Mouse (Mus musculus) forebrain, embryonic 14.5 days (tissue): Measurements from ENCODE around the gene Ifitm5. TPM values are rescaled to one million over a fixed set of nuclear protein-coding genes. Genes with fewer than 3 reads are reported as not detected.
"Not testable (repeated sequence)": the region's sequence is repeated elsewhere in the genome, so short reads cannot be mapped to it uniquely, and the experiment has no call there.

Source experiments
- ATAC-seq: fragments of 200-750 bp; cut with Nextera tagmentation; 2 replicates; pipeline ENCODE4 v1.8.0; 2017; ENCODE audit warnings: mild to moderate bottlenecking, moderate library complexity
- DNase-seq: peaks from one replicate; pipeline ENCODE4 v3.0.0-alpha.2; 2015; ENCODE audit warnings: low spot score
- H3K27ac ChIP-seq: fragments of 300-500 bp; sonication (generic); 2 replicates; pipeline ENCODE4 v1.5.1; 2014; ENCODE audit warnings: low read depth, mild to moderate bottlenecking, control low read depth, low read length, moderate library complexity
- H3K27me3 ChIP-seq: fragments of 300-500 bp; sonication (generic); replicated peaks from 2 replicates; pipeline ENCODE4 v1.6.1; 2014; ENCODE audit warnings: low read length, control low read depth, mixed read lengths; ENCODE audit not compliant: control insufficient read depth, insufficient read depth
- H3K36me3 ChIP-seq: fragments of 300-500 bp; sonication (generic); 2 replicates; pipeline ENCODE4 v1.6.1; 2014; ENCODE audit warnings: low read length, control low read depth; ENCODE audit not compliant: control insufficient read depth, insufficient read depth
- H3K4me1 ChIP-seq: fragments of 300-500 bp; sonication (generic); 2 replicates; pipeline ENCODE4 v1.6.1; 2014; ENCODE audit warnings: antibody characterized with exemption, low read length, control low read depth; ENCODE audit not compliant: control insufficient read depth, insufficient read depth
- H3K4me2 ChIP-seq: fragments of 300-500 bp; sonication (generic); 2 replicates; pipeline ENCODE4 v1.6.1; 2014; ENCODE audit warnings: mild to moderate bottlenecking, control low read depth, low read length
- H3K4me3 ChIP-seq: fragments of 300-500 bp; sonication (generic); 2 replicates; pipeline ENCODE4 v1.5.1; 2014; ENCODE audit warnings: low read depth, low read length, control low read depth
- H3K9ac ChIP-seq: fragments of 300-500 bp; sonication (generic); 2 replicates; pipeline ENCODE4 v1.6.1; 2014; ENCODE audit warnings: mild to moderate bottlenecking, low read length, control low read depth, moderate library complexity
- H3K9me3 ChIP-seq: fragments of 300-500 bp; sonication (generic); replicated peaks from 2 replicates; pipeline ENCODE4 v1.6.1; 2016; ENCODE audit warnings: low read length, control low read depth, mixed read lengths; ENCODE audit not compliant: control insufficient read depth
- WGBS: fragments of 180-500 bp; shearing (Covaris S2); extraction: QIAGEN DNeasy Blood & Tissue Kit; methylation state at CpG from one replicate; pipeline ENCODE4 v1.1.7; 2014; 5-methylcytosine and 5-hydroxymethylcytosine counted together
- polyA plus RNA-seq: library from polyadenylated mRNA; unstranded; fragments of >200 nt; fragmentation: Nextera tagmentation; extraction: Ambion mirVana; gene quantifications from 2 replicates; pipeline ENCODE4 v1.2.1, GENCODE M21; 2014

The Ifitm5 gene
- polyA plus RNA-seq, 1 experiment from 2014 or later = not detected

GRCm38 (mm10) chr7:140982971-140983370 is 32.9 kb upstream of the Ifitm5 start:
- H3K9ac ChIP-seq = no peak overlapping the region
- no peak overlapping the region for H3K27ac ChIP-seq
- no peaks in the 10 kb centered on the region for H3K4me1 ChIP-seq
- no peak overlapping the region for H3K4me2 ChIP-seq
- H3K4me3 ChIP-seq = no peak overlapping the region
- H3K9me3 ChIP-seq = no peaks in the 10 kb centered on the region
- DNase-seq (no peak), ATAC-seq (no peak)
- H3K36me3 ChIP-seq = no peaks in the 10 kb centered on the region
- no peaks in the 10 kb centered on the region for H3K27me3 ChIP-seq
- 95% methylated on average over 7 of the region's 7 CpGs for WGBS

DNA sequence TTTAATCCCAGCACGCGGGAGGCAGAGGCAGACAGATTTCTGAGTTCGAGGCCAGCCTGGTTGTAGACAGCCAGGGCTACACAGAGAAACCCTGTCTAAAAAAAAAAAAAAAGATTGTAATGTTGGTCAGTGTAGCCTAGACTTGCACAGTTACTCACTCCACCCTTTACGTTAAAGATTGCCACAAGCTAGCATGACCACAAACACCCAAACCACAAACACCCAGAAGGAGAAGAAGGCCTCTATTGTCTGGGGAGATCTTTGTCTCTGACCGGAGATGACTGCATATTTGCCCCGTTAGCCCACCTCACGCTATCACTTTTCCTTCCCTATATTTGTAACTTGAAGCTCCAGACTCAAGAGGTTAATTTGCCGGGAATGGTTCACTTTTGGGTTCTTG is 31.6 kb upstream of the Ifitm5 start:
- no peak for ATAC-seq
- no peaks in the 10 kb centered on the region for H3K4me1 ChIP-seq
- 92% methylated on average over 8 of the region's 8 CpGs for WGBS

DNA sequence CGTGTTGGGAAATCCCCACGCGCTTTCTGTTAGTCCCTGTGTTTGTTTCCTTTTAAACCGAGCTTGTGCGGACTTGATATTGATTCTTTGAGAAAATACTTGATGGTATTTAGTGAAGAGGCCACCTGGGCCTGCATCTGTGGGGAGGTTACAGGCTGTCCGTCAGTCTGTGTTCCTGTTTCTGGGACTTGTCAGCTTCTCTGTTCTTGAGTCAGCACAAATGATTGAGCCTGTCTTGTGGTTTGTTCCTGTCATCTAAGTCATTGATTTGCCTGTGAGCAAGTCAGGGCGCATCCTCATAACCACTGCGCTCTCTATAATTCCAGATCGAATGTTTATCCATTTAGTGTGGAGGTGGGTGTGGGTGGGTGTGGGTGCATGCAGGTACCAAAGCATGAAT is 26.6 kb upstream of the Ifitm5 start:
- H3K36me3 ChIP-seq, H3K4me1 ChIP-seq, H3K27me3 ChIP-seq, H3K27ac ChIP-seq, H3K4me2 ChIP-seq, DNase-seq, H3K9ac ChIP-seq, H3K9me3 ChIP-seq, ATAC-seq, H3K4me3 ChIP-seq: not testable (repeated sequence)
- WGBS = 96% methylated on average over 9 of the region's 9 CpGs

More for the DNA sequence above, 31.6 kb upstream of the Ifitm5 start:
- Histone ChIP-seq H3K36me3 (no peaks in the 10 kb centered on the region), H3K4me3 (no peak overlapping the region), H3K27me3 (no peaks in the 10 kb centered on the region), H3K9me3 (no peaks in the 10 kb centered on the region), H3K9ac (no peak overlapping the region), H3K4me2 (no peak overlapping the region), H3K27ac (no peak overlapping the region)
- DNase-seq = no peak

GRCm38 (mm10) chr7:140975465-140975864 is 25.4 kb upstream of the Ifitm5 start:
- ATAC-seq (no peak), DNase-seq (no peak)
- no peaks in the 10 kb centered on the region for H3K9me3 ChIP-seq
- no peak overlapping the region for H3K9ac ChIP-seq
- no peak overlapping the region for H3K4me3 ChIP-seq
- H3K4me2 ChIP-seq = no peak overlapping the region
- H3K36me3 ChIP-seq = no peaks in the 10 kb centered on the region
- 41% methylated on average over 3 of the region's 3 CpGs for WGBS
- 0 out of 2 replicates have a peak, but pooled peaks cover 6% of the 10 kb centered on the region for H3K27me3 ChIP-seq
- peaks cover 2% of the 10 kb centered on the region; the same call in 1 of the 2 replicates for H3K4me1 ChIP-seq
- H3K27ac ChIP-seq = no peak overlapping the region

DNA sequence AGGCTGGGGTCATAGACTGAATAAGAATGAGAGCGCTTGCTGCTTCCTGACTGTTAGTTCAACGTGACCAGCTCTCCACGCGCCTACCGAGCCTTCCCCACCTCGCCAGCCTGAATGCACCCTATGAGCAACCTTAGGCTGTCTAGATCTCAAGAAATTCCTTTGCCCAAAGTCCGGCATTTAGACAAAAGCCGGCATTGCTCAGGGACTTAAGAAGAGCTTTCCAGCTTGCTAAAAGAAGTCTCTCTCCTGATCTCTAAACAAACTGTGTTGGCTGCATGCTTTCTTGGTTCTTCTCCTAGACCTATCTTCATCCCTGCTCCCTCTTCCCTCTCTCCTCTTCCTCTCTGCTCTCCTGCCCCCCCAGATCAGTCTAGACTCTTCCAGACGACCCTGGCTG is 24.8 kb upstream of the Ifitm5 start:
- no peak for DNase-seq
- no peak overlapping the region for H3K4me3 ChIP-seq

DNA sequence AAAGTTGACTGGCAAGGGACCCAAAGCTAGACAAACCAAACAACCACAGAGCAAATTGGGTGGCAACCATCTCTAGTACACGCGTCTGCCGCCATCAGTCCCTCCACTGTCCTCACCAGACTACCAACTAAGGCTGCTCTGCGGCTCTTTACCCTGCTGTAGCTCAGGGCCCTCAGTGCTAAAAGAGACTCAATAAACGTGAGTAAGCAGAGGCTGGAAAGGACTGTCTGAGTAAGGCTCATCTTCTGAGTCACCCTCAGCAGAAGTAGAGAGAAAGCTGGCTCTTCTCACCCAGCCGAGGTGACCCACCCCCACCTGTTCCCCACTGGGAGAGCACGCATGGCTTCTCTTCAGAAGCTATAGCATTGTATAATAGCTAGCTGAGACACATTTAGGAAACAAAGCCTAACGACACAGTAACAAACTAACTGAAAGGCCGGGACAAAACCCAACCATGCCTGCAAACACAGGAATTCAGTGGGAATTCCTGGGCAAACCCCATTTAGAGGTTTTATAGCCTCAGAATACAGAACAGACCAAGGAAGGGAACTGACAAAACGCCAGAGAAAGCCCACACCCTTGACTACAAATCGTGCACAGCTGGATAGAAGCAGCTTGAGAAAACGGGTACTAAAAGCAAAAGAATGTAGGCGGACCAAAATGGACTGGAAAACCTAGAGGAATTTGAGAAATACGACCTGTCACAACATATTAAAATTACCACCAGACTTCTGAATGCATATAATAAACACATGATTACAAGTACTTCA is 23.5 kb upstream of the Ifitm5 start:
- WGBS = 18% methylated on average over 14 of the region's 14 CpGs
- no peaks in the 10 kb centered on the region for H3K9me3 ChIP-seq
- 0 out of 2 replicates have a peak, but pooled peaks cover 6% of the 10 kb centered on the region for H3K27me3 ChIP-seq
- no peaks in the 10 kb centered on the region for H3K36me3 ChIP-seq
- no peak overlapping the region for H3K4me2 ChIP-seq
- peaks cover 2% of the 10 kb centered on the region; the same call in 1 of the 2 replicates for H3K4me1 ChIP-seq
- no peak for ATAC-seq
- no peak for DNase-seq
- no peak overlapping the region for H3K9ac ChIP-seq
- H3K4me3 ChIP-seq = no peak overlapping the region
- no peak overlapping the region for H3K27ac ChIP-seq

More for the DNA sequence above, 24.8 kb upstream of the Ifitm5 start:
- no peak overlapping the region for H3K9ac ChIP-seq
- H3K27ac ChIP-seq = no peak overlapping the region
- no peaks in the 10 kb centered on the region for H3K36me3 ChIP-seq
- no peaks in the 10 kb centered on the region for H3K9me3 ChIP-seq
- no peak for ATAC-seq
- no peak overlapping the region for H3K4me2 ChIP-seq
- WGBS = 14% methylated on average over 9 of the region's 9 CpGs
- H3K27me3 ChIP-seq = 0 out of 2 replicates have a peak, but pooled peaks cover 6% of the 10 kb centered on the region
- peaks cover 2% of the 10 kb centered on the region; the same call in 1 of the 2 replicates for H3K4me1 ChIP-seq

DNA sequence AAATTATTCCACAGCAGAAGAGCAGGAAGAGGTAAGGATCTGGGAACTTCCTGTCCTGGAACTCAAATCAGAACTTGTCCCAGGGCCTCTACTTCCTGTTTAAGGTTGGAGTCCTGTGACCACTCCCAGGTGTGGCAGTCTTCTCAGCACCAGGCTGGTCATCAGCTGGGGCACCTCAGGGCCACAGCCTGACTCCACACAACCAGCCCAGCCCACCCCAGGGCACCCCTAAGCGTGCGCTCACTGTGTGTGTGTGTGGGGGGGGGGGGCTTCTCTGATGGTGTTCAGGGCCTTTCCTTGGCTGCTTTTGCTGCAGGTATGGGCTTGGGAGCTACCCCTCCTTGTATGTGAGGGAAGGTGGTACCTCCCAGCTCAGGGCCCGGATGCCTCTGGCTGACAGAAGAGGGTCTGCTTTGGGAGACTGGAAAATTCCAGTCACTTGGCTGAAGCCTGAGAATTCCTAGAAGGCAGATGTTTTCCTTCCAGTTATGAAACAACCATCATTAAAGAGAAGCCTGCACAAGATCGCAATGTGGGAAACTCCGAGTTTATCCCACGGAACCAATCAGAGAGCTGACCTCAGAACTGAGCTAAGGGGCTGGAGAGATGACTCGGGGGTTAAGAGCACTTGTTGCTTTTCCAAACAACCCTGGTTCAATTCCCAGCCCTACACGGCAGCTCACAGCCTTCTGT is 21.5 kb upstream of the Ifitm5 start:
- ATAC-seq (no peak), DNase-seq (no peak)
- peaks cover 5% of the 10 kb centered on the region for H3K4me1 ChIP-seq
- no peak overlapping the region for H3K27ac ChIP-seq
- H3K9me3 ChIP-seq = no peaks in the 10 kb centered on the region
- H3K4me3 ChIP-seq = no peak overlapping the region
- 0 out of 2 replicates have a peak, but pooled peaks cover 6% of the 10 kb centered on the region for H3K27me3 ChIP-seq
- 88% methylated on average over 8 of the region's 8 CpGs for WGBS
- no peaks in the 10 kb centered on the region for H3K36me3 ChIP-seq
- H3K9ac ChIP-seq = no peak overlapping the region
- no peak overlapping the region for H3K4me2 ChIP-seq

DNA sequence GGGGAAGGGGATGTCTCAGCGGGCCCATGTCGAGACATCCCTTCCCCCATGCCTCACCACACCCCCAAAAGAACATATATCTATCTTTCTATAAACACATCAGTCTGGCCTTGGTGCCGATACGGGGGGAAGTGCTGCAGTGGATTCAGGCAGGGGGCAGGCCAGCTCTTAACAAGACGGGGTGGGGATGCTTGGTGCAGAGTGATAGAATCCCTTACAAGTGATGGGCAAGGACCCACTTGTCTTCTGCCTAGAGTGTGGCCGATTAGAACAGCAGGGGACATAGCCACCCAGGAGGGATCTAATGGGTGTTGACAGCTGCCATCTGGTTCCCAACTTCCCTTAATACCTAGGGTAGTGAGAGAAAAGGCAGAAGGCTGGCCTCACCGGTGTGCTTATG is 20.8 kb upstream of the Ifitm5 start:
- Histone ChIP-seq H3K27ac (no peak overlapping the region), H3K9ac (no peak overlapping the region), H3K27me3 (0 out of 2 replicates have a peak, but pooled peaks cover 6% of the 10 kb centered on the region), H3K4me2 (no peak overlapping the region), H3K4me1 (peaks cover 5% of the 10 kb centered on the region), H3K9me3 (no peaks in the 10 kb centered on the region), H3K36me3 (no peaks in the 10 kb centered on the region), H3K4me3 (no peak overlapping the region)
- 58% methylated on average over 7 of the region's 7 CpGs for WGBS
- no peak for DNase-seq
- no peak for ATAC-seq

DNA sequence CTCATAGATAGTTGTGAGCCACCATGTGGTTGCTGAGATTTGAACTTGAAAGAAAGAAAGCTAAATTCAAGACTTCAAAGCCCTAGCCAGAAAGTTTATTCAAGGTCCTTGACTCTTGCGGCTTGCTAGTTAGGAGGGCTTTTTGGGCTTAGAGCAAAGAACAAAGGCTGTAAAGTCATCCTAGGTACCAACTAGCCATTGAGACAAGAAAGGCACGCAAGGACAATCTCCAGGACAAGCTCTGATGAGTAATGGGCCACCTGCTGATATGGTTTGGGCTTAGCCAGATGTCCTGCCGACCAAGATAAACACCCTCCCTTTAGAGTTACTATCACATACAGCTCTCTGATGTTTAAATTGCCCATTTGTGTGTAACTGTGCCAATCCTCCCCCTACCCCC is 18.6 kb upstream of the Ifitm5 start:
- 14% methylated on average over 3 of the region's 3 CpGs for WGBS
- not testable (repeated sequence) for H3K9ac ChIP-seq, H3K9me3 ChIP-seq, DNase-seq, ATAC-seq, H3K36me3 ChIP-seq, H3K27ac ChIP-seq, H3K4me1 ChIP-seq, H3K27me3 ChIP-seq, H3K4me3 ChIP-seq, H3K4me2 ChIP-seq
